Mouse (Mus musculus): Measurements from ENCODE around the gene Hk2. TPM values are rescaled to one million over a fixed set of nuclear protein-coding genes. Genes with fewer than 3 reads are reported as not detected.

Hk2 gene
- polyA plus RNA-seq (2017; shearing (Covaris generic)), result 1 to 10 TPM; 1.5 to 2.5 TPM

GRCm38 (mm10) chr6:82774321-82774764 is at the start of gene Hk2:
Hk2 (minus strand) TSS chr6:82774454.

GRCm38 (mm10) chr6:82705221-82705620 is 69.0 kb downstream of the Hk2 start, which contains the start of gene Pole4:
Pole4 (minus strand) TSS chr6:82705365.

Other genes starting within 250 kb of the Hk2 start
- gene Pole4, start 69.1 kb downstream of the Hk2 start, polyA plus RNA-seq (2017; shearing (Covaris generic)), result 100 to 1,000 TPM; 151 to 233 TPM
- gene Sema4f, start 165.3 kb upstream of the Hk2 start, polyA plus RNA-seq (2017; shearing (Covaris generic)), result 10 to 100 TPM in 1 of 2 experiments, 1 to 10 TPM in 1; 7.1 to 20.7 TPM
- gene M1ap, start 172.4 kb upstream of the Hk2 start, polyA plus RNA-seq (2017; shearing (Covaris generic)), result 1 to 10 TPM in 1 of 2 experiments, under 1 TPM in 1; 0.43 to 1.6 TPM